Mouse (Mus musculus): ENCODE data around the gene Dapk1.

Dapk1 gene

GRCm38 (mm10) chr13:60809690-60810089 is 207.9 kb downstream of the Dapk1 start:
- DNase-seq (ENCODE audit: low read depth, low spot score), result no peak

- no peak for DNase-seq (ENCODE audit: low read depth, low spot score)
Observed at GRCm38 (mm10) chr13:60812768-60813167, 211.0 kb downstream of the Dapk1 start.
